Mouse (Mus musculus) macrophage (primary cell): ENCODE data around the gene Crtc1. TPM values are rescaled to one million over a fixed set of nuclear protein-coding genes. Genes with fewer than 3 reads are reported as not detected.

Experiments
- H3K27ac ChIP-seq: fragments of 350-480 bp; formaldehyde crosslinking; 2 replicates; pipeline ENCODE4 v1.9.0; 2021
- H3K36me3 ChIP-seq: fragments of 350-480 bp; formaldehyde crosslinking; 2 replicates; pipeline ENCODE4 v1.9.0; 2021; ENCODE audit errors: inconsistent target
- H3K4me3 ChIP-seq: fragments of 350-480 bp; formaldehyde crosslinking; 2 replicates; pipeline ENCODE4 v1.9.0; 2021; ENCODE audit errors: inconsistent target
- H3K79me2 ChIP-seq: fragments of 350-480 bp; formaldehyde crosslinking; 2 replicates; pipeline ENCODE4 v1.9.0; 2021; ENCODE audit errors: inconsistent target
- WGBS: methylation state at CpG from one replicate; pipeline ENCODE4 v1.1.7; 2026; ENCODE audit warnings: inconsistent platforms; ENCODE audit not compliant: missing documents; 5-methylcytosine and 5-hydroxymethylcytosine counted together
- polyA plus RNA-seq: library from polyadenylated mRNA; stranded (reverse); fragments of 250-400 nt; gene quantifications from 3 replicates; pipeline ENCODE4 v1.2.4, GENCODE M21; 2018; ENCODE audit warnings: inconsistent platforms

Gene Crtc1
- polyA plus RNA-seq, 1 experiment from 2014 or later = 9.4 TPM

DNA sequence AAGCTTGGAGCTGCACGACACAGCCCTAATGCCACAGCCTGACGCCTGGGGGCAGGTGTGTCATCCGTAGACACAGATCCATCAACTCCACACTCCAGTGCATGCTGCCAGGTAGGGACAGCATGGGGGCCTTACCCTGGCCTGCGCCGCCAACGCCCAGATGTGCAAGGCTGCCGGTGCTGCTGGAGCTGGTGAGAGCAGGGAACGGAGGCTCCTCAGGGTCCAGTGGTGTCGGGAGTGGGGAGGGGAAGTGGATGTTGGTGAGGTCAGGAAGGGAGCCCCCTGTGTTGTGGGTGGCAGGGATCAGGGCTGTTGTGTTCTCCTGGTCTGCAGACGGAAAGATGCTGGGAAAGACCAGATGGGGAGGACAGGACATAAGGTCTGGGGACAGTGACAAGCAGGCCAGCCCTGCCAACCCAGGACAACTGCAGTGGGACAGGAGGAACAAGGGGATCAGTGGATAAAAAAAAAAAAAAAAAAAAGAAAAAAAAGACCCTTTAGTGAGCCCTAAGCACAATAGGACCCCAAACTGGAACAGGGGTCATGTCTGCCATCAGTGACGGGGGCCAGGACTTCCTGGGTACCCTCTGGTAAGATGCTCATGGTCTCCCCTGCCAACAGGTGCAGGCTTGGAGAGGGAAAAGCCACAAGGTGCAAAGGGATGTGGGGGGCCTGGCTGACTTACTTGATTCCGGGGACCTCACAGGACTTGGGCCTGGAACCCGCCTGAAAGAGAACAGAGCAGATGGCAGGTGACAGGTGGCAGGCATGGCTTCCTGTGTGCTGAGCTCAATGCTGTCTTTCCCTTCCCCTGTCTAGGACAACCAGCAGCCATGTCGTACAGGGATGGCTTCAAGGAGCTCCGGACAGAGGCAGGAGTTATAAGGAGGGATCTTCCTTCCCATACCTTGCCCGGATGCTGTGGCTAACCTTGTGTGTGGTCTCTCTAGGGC lies 41.5 kb downstream of the Crtc1 start:
- Histone ChIP-seq H3K36me3 (no peaks in the 10 kb centered on the region), H3K79me2 (no peaks in the 10 kb centered on the region), H3K27ac (no peak overlapping the region), H3K4me3 (no peak overlapping the region)
- WGBS = 95% methylated on average over 14 of the region's 16 CpGs

DNA sequence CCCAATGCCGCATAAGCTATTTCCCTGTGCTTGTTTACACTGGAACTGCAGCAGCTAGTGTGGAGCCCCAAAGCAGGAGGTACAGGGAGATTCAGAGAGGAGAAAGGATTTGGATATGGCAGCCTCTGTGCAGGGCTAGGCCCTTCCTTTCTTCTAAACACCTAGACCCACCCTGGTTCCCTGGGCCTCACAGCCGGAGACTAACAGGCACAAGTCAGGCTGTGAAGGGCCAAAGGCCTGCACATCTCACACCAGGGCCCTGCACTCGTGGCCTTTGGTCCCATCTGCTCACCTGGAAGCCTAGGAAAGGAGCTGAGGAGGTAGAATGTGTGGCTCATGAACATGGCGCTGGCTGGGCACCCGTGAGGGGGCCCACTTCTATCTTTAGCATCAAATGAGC lies 43.2 kb downstream of the Crtc1 start:
- H3K27ac ChIP-seq = no peak overlapping the region
- WGBS = 88% methylated on average over 5 of the region's 5 CpGs
- no peaks in the 10 kb centered on the region for H3K36me3 ChIP-seq
- no peak overlapping the region for H3K4me3 ChIP-seq
- no peaks in the 10 kb centered on the region for H3K79me2 ChIP-seq

- 80% methylated on average over 5 of the region's 5 CpGs for WGBS
- no peaks in the 10 kb centered on the region for H3K36me3 ChIP-seq
- no peak overlapping the region for H3K27ac ChIP-seq
- H3K4me3 ChIP-seq = no peak overlapping the region
- H3K79me2 ChIP-seq = no peaks in the 10 kb centered on the region
Observed at GRCm38 (mm10) chr8:70395649-70396048, 43.7 kb downstream of the Crtc1 start.

DNA sequence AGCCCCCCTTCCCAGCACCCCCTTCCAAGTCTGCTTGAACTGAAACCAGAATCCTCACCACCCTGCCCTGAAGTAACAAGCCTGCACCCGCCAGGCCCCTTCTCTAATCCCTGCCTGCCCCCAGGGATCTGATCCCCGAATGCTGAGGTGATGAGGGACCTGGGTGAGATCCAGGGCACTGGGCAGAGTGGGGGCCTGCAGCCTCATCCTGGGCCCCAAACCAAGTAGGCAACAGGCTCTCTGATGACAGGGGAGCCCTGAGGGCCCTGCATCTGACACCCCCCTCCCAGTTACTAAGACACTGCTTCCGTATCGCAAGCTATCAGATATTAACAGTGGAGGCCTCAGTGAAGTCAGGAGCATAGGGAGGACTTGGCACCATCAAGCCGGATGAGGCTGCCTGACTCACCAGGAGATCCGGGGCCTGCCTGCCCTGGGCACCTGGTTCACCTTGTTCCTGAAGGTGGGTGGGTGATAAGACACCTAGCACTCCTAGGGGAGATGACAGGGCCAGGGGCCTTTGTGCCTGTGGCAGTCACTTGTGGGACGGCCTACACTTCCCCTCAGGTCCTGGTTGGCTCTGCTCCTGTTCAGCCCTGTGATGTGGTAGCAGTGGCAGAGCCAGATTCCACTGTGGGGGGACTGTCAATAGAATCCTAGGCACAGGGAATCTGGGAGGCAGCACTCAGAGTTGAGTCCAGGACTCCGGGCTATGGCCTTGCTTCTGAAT lies 44.9 kb downstream of the Crtc1 start:
- no peak overlapping the region for H3K27ac ChIP-seq
- WGBS = 96% methylated on average over 8 of the region's 8 CpGs
- no peaks in the 10 kb centered on the region for H3K79me2 ChIP-seq
- no peak overlapping the region for H3K4me3 ChIP-seq
- no peaks in the 10 kb centered on the region for H3K36me3 ChIP-seq

GRCm38 (mm10) chr8:70393087-70393486 lies 46.3 kb downstream of the Crtc1 start:
- no peak overlapping the region for H3K27ac ChIP-seq
- WGBS = 67% methylated on average over 1 of the region's 5 CpGs
- H3K79me2 ChIP-seq = no peaks in the 10 kb centered on the region
- H3K4me3 ChIP-seq = no peak overlapping the region
- no peaks in the 10 kb centered on the region for H3K36me3 ChIP-seq

- no peaks in the 10 kb centered on the region for H3K36me3 ChIP-seq
- WGBS = 95% methylated on average over 2 of the region's 2 CpGs
- H3K27ac ChIP-seq = no peak overlapping the region
Observed at GRCm38 (mm10) chr8:70389678-70390077, 49.7 kb downstream of the Crtc1 start.

GRCm38 (mm10) chr8:70383287-70383686 lies 56.1 kb downstream of the Crtc1 start:
- no peaks in the 10 kb centered on the region for H3K79me2 ChIP-seq
- no peaks in the 10 kb centered on the region for H3K36me3 ChIP-seq
- WGBS = 49% methylated on average over 3 of the region's 3 CpGs
- H3K27ac ChIP-seq = no peak overlapping the region
- H3K4me3 ChIP-seq = no peak overlapping the region

More at GRCm38 (mm10) chr8:70389678-70390077, 49.7 kb downstream of the Crtc1 start:
- no peaks in the 10 kb centered on the region for H3K79me2 ChIP-seq
- H3K4me3 ChIP-seq = no peak overlapping the region

DNA sequence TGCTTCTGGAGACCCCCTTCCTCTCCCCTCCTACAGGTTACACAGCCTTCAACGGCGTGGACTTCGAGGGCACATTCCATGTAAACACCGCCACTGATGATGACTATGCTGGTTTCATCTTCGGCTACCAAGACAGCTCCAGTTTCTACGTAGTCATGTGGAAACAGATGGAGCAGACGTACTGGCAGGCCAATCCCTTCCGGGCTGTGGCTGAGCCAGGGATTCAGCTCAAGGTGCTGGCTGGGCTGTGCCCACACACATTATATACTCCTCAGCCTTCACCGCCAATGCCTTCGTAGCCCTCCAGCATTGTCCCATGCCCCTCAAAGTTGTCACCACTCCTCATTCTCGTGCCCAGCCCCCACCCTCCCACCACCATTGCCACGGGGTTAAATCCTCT lies 59.3 kb downstream of the Crtc1 start:
- 89% methylated on average over 10 of the region's 12 CpGs for WGBS
- no peaks in the 10 kb centered on the region for H3K79me2 ChIP-seq

DNA sequence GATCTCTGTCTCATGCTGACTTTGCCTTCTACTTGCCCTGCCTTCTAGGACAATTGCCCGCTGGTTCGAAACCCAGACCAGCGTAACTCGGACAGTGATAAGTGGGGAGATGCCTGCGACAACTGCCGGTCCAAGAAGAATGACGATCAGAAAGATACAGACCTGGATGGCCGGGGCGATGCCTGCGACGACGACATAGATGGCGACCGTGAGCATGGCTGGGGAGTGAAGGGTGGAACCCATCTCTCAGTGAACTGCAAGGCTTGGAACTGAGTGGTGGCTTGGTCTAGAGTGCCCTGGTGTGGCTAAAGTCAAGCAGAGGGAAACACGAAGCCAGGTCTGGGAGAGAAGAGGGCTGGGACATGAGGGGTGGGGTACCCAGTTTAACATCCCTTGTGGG lies 62.3 kb downstream of the Crtc1 start:
- Histone ChIP-seq H3K36me3 (no peaks in the 10 kb centered on the region), H3K4me3 (no peak overlapping the region), H3K27ac (no peak overlapping the region), H3K79me2 (no peaks in the 10 kb centered on the region)
- 19% methylated on average over 15 of the region's 15 CpGs for WGBS

More for the DNA sequence above, 59.3 kb downstream of the Crtc1 start:
- Histone ChIP-seq H3K4me3 (no peak overlapping the region), H3K27ac (no peak overlapping the region), H3K36me3 (no peaks in the 10 kb centered on the region)

GRCm38 (mm10) chr8:70376275-70376741 lies 63.1 kb downstream of the Crtc1 start:
- 15% methylated on average over 34 of the region's 37 CpGs for WGBS
- Histone ChIP-seq H3K79me2 (no peaks in the 10 kb centered on the region), H3K36me3 (no peaks in the 10 kb centered on the region), H3K4me3 (no peak overlapping the region), H3K27ac (no peak overlapping the region)

GRCm38 (mm10) chr8:70375212-70375859 lies 64.0 kb downstream of the Crtc1 start:
- WGBS = 6% methylated on average over 35 of the region's 35 CpGs
- Histone ChIP-seq H3K27ac (no peak overlapping the region), H3K79me2 (no peaks in the 10 kb centered on the region), H3K36me3 (no peaks in the 10 kb centered on the region), H3K4me3 (no peak overlapping the region)

- WGBS = 3% methylated on average over 51 of the region's 53 CpGs
- no peaks in the 10 kb centered on the region for H3K36me3 ChIP-seq
Observed at GRCm38 (mm10) chr8:70374318-70374927, 65.0 kb downstream of the Crtc1 start.

DNA sequence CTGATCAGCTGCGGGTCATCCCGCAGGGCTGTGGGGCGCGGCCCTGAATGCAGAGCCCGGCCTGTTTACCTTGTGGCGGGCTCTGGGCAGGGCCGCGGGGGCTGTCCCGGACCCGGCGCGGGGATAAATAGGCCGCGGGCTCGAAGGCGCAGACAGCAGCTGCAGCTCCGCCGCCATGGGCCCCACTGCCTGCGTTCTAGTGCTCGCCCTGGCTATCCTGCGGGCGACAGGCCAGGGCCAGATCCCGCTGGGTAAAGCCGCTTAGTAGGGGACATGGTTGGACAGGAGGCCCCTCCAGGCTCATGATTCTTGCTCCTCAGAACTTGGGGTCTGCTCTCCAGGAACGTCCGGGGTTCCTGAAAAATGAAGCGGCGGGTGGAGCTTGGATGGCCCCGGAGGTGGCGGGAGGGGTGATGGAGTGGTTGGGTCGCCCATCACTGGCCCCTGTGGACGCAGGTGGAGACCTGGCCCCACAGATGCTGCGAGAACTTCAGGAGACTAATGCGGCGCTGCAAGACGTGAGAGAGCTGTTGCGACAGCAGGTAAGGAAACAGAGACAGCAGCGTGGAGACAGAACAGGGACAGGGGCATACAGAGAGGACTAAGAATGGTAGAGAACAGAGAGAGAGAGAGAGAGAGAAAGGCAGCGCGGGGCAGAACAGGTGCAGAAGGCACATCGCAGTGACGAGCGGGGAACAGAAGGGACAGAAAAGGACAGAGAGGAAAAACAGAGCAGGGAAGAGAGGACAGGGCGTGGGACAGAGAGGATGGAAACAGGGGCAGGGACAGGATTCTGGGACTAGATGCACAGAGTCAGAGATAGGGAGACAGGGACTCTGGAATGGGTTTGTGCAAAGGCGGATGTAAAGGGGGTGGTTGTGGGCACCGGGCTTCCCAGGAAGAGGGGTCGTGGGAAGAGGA lies 65.7 kb downstream of the Crtc1 start, which contains the start of gene Comp:
Comp (plus strand) TSS at position 162 of the 921 bp plus-strand sequence.
- 12% methylated on average over 44 of the region's 47 CpGs for WGBS
- Histone ChIP-seq H3K4me3 (no peak within 1 kb of the TSS), H3K79me2 (no peaks in the 10 kb centered on the region), H3K36me3 (no peaks in the 10 kb centered on the region), H3K27ac (no peak within 1 kb of the TSS)

More at GRCm38 (mm10) chr8:70374318-70374927, 65.0 kb downstream of the Crtc1 start:
- no peaks in the 10 kb centered on the region for H3K79me2 ChIP-seq
- no peak overlapping the region for H3K27ac ChIP-seq
- no peak overlapping the region for H3K4me3 ChIP-seq
